Mouse (Mus musculus): ENCODE measurements around the gene Ebf4. TPM values are rescaled to one million over a fixed set of nuclear protein-coding genes. Genes with fewer than 3 reads are reported as not detected.

Ebf4 gene
- total RNA-seq (2021): 1 to 10 TPM; 3.4 to 3.7 TPM
- long read RNA-seq, experiment 1, partial matches to known transcripts: 0 of 2 reads
- long read RNA-seq, experiment 1, other reads (novel, unspliced or antisense): 2 of 2 reads
- long read RNA-seq, experiment 2, partial matches to known transcripts: 1 of 2 reads
- long read RNA-seq, experiment 2, other reads (novel, unspliced or antisense): 1 of 2 reads

DNA sequence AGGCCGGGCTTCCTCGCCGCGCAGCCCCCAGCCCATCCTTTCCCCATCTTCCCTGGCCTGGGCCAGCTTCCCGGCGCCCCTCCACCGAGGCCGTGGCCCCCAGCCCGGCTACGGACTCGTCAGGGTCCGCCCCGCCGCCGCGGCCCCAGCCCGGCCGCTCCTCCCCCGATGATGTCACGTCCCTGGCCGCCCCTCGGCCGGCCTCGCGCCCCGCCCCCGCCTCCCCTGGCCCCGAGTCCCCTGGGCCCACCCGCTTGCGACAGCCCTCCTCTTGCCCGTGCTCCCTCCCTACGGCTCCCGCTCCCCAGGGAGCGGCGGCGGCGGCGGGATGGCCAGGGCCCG lies at the start of gene Ebf4:
TSS of gene Ebf4 (plus strand) at position 234 of the 342 bp plus-strand sequence.
- DNase-seq: peak; percentile 66 to 81

- DNase-seq: peak in 1 of 2 experiments; percentile 30
Measured at GRCm38 (mm10) chr2:130246912-130247311, 48.1 kb upstream of the Ebf4 start.

- DNase-seq: no peak
Measured at GRCm38 (mm10) chr2:130248226-130248625, 46.7 kb upstream of the Ebf4 start.

DNA sequence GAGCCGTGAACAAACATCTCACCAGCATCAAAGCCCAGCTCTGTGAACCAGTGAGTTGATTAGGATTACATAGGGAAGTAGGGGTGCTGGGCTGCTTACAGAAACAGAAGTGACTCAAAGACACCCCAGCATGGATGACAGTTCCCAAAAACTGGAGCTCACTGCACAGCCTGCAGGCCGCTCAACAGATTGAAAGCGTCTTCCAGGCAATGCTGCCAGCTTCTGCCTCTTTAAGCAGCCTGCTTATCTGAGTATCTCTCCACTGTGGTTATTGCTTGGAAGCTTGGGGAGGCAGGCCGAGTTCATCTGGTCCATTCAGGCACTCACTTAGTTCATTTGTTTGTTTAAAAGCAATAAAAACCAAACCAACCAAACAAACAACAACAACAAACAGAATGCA lies 38.2 kb upstream of the Ebf4 start:
- DNase-seq: no peak

DNA sequence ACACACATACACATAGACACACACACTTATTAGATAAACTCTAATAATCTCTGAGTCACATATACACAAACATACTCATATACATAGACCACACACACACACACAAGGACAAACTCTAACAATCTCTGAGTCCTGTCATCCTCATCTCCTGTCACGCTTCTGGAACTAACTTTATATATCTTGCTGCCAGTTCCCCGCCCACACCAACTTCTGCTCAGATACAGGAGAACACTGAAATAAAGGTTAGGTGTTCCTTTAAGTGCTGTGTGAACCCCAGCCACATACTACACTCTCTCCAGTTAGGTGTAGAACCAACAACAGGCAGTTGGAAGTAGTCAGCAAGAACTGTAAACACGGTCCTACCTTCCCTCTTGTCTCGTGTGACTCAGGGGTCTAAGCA lies 34.1 kb upstream of the Ebf4 start:
- DNase-seq: no peak

DNA sequence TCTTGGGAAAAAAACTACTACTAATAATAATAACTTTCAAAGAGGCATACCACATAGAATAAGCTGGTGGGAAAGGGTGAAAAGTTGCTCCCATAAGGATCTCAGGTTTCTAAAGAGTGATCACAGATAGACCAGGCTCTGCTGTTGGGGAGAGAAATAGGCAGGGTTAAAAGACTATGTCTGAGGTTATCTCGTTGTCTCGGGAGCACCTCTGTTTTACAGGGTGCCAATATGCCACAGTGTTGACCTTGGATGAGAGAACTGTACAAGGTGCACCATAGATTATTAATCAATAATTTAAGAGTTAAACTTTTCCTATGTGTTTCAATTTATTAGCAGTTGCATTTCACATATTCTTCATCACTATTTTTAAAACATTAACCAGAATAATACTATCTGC lies 33.1 kb upstream of the Ebf4 start:
- DNase-seq: no peak

DNA sequence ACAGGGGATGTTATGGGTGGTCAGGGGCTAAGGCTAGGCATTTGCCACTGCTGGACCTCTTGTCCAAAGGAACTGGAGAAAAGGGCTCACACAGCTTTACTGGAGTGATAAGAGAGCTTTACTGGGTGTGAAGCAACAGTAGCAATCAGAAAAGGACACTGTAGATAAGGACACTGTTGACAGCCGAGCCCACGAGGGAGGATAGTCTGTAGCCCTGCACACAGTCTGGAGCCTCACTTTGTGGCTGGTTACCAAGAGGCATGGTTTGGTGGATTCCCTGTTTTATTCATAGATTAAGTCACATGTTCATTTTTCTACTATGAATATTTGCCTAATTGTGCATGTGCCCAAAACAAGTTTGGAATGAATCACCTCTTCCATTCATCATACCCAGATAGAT lies 32.6 kb upstream of the Ebf4 start:
- no peak for DNase-seq

DNA sequence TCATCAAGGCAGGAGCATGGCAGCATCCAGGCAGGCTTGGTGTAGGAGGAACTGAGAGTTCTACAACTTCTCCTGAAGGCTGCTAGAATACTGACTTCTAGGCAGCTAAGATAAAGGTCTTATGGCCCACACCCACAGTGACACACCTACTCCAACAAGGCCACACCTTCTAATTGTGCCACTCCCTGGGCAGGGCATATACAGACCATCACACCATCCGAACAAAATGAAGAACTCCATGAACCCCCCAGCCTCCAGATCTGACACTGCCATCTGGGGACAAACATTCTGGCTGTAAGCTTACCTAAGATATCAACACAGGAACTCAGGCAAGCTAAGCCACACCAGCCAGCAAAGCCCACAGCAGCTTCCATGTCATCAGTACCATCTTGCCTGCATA lies 29.4 kb upstream of the Ebf4 start:
- DNase-seq: no peak

- DNase-seq: no peak
Measured at GRCm38 (mm10) chr2:130268074-130268473, 26.9 kb upstream of the Ebf4 start.

GRCm38 (mm10) chr2:130273732-130274131 lies 21.2 kb upstream of the Ebf4 start:
- peak; percentile 47 to 48 for DNase-seq

DNA sequence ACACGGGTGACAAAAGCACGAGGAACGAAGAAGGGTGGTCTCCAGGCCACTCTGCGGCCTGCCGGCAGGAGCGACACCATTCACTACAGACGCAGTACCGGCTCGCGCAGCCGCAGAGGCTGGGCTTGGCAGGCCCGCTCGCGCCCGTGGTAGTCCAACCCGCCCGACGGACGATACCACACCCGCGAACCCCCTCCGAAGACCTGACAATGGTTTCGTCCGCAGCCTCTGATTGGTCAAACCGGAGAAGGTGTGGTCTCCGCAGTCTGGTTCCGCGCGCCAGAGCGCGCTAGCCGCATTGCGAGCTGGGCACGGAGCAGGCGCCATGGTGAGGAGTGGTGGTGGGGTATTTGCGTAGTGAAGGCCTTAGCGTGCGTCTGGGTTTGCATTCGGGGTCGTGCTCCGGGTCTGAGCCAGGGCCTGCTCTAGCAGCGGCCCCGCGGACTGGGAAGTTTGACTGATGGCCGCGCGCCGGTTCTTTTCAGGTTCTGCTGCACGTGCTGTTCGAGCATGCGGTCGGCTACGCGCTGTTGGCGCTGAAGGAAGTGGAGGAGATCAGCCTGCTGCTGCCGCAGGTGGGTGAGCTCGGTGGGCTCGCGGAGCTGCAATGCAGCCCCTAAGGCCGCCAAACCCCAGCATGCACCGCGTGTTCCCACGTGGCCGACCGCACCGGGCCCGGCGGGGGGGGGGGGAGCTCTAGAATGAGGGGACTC lies 20.7 kb upstream of the Ebf4 start, which contains the start of gene Nop56:
TSS of gene Nop56 (plus strand) at position 282 of the 713 bp plus-strand sequence.
- DNase-seq: peak; percentile 98 to 99

DNA sequence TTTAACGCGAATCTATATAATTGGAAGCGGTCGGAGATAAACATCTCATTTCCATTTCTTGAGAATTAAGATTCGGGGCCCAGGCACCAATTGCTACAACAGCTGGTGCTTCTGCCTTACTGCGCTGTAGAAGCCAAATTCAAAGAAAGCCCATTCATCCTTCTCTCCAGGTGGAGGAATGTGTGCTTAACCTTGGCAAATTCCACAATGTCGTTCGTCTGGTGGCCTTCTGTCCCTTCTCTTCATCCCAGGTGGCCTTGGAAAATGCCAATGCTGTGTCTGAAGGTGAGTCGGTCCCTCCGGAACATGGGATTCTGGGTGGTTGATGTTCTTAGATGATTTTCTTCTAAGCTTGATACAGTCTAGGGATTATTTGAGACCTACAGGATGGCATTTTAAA lies 20.1 kb upstream of the Ebf4 start:
- DNase-seq: no peak

GRCm38 (mm10) chr2:130275649-130276048 lies 19.3 kb upstream of the Ebf4 start:
- peak; percentile 64 to 74 for DNase-seq

DNA sequence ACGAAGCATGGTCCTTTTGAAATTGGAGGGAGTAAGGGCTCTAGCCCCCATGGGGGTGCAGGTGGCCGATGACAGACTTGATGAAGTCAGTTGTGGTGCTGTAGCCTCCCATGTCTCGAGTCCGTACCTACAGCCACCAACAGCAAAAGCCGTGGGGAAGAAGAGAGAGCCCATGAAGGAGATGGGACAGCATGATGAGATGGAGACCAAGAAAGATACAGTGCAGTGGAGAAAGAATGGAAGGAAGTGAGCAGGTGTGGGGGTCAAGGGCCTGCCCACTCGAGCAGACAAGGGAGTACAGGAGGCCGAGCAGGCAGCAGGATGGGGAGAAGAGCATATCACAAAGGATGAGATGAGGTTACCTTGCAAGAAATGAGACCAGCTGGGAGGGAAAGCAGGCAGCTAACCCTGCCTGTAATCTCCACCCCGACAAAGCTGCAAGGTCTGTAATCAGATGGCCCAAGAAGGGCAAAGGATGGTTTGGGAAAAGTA lies 15.3 kb upstream of the Ebf4 start:
- no peak for DNase-seq

DNA sequence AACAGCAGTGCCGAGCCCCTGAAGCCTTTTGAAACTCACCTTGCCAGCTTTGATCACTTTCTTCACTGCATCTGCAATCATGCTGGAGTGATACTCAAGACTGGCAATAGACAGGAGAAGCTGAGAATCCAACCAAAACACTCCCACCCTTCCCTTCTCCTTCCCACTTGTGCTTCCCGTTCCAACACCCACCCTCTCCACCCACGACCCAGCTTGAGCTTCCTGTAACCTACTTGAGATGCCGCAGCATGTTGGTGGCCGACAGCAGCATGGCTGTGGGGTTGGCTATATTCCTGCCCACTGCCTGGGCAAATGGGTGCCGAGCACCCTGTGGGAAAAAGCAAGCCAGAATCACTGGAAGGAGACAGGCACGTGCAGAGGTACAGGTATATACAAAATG lies 14.7 kb upstream of the Ebf4 start:
- no peak for DNase-seq

GRCm38 (mm10) chr2:130280818-130281217 lies 14.2 kb upstream of the Ebf4 start:
- no peak for DNase-seq

DNA sequence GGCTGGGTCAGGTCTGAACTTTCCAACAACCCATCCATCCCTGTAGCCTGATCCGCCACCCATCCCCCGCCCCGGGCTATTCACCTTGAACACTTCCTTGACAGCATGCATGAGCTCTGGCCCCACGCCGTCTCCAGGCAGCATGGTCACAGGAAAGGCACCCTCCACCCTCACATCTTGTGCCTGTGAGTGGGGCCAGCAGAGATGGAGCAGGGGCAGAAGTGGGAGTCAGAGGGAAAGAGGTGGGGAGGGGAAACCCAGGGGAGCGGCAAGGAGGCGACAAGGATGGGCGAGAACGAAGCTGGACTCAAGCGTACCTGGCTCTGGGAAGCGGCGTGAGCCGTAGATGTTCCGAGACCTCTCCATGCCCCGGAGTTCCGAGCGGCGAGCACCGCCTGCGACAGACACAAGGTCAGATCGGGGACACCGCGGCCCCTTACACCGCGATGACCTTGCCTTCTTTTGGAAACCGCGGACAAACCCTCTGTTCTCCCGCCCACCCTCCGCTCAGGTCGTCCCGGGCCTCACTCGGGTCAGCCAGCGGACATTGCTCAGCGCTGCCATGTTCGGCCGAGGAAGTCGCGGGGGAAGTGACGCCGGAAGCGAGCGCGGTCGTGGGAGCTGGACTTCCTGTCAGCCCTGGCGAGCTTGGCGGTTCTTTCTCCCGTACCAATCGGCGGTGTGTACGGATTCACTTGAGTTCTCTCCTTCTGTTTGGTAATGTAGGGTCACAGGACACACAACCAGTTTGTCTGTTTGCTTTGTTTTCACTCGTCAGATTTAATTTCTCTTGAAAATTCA lies 10.9 kb upstream of the Ebf4 start, which contains the start of gene Idh3b:
TSS of gene Idh3b (minus strand) at position 694 of the 801 bp plus-strand sequence.
- peak; percentile 94 to 95 for DNase-seq

- DNase-seq: no peak
Measured at GRCm38 (mm10) chr2:130289086-130289485, 5.9 kb upstream of the Ebf4 start.

GRCm38 (mm10) chr2:130291434-130291833 lies 3.5 kb upstream of the Ebf4 start:
- peak; percentile 65 to 77 for DNase-seq

GRCm38 (mm10) chr2:130293009-130293408 lies 2.0 kb upstream of the Ebf4 start:
- DNase-seq: no peak

DNA sequence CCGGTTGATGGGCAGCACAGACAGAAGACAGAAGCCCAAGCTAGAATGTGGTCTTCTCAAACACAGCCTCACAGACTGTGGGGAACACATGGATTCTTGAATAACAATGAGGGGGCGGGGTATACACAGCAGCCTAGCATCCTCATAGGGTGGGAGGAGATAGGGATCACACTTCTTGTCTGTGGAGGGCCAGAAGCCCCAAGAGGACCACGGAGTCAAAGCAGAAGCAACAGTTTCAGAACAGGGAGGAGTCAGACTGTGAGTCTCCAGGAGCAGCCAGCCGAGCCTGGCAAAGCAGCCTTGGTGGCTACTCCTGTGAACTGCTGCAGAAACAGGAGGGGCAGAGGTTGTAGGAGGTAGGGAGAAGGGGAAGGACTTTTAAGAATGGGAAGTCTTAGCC lies 1.5 kb upstream of the Ebf4 start:
- DNase-seq: no peak

GRCm38 (mm10) chr2:130294218-130294935 lies 592 bp upstream of the Ebf4 start:
- no peak for DNase-seq
